Mouse (Mus musculus) midbrain, embryonic 16.5 days (tissue): ENCODE data around the gene Zcchc14. TPM values are rescaled to one million over a fixed set of nuclear protein-coding genes. Genes with fewer than 3 reads are reported as not detected.

Experiments
- ATAC-seq: fragments of 200-750 bp; cut with Nextera tagmentation; 2 replicates; pipeline ENCODE4 v1.8.0; 2017; ENCODE audit warnings: moderate TSS enrichment
- H3K27ac ChIP-seq: fragments of 300-500 bp; sonication (generic); 2 replicates; pipeline ENCODE4 v1.5.1; 2014; ENCODE audit warnings: mild to moderate bottlenecking, low read length, mixed read lengths
- H3K27me3 ChIP-seq: fragments of 300-500 bp; sonication (generic); 2 replicates; pipeline ENCODE4 v1.6.1; 2014; ENCODE audit warnings: low read depth, low read length, mixed read lengths; ENCODE audit not compliant: control insufficient read depth, insufficient read depth
- H3K36me3 ChIP-seq: fragments of 300-500 bp; sonication (generic); 2 replicates; pipeline ENCODE4 v1.6.1; 2014; ENCODE audit warnings: mild to moderate bottlenecking, low read length, moderate library complexity, mixed read lengths; ENCODE audit not compliant: control insufficient read depth, insufficient read depth
- H3K4me1 ChIP-seq: fragments of 300-500 bp; sonication (generic); 2 replicates; pipeline ENCODE4 v1.6.1; 2014; ENCODE audit warnings: mild to moderate bottlenecking, low read length, mixed read lengths; ENCODE audit not compliant: control insufficient read depth, insufficient read depth
- H3K4me2 ChIP-seq: fragments of 300-500 bp; sonication (generic); 2 replicates; pipeline ENCODE4 v1.6.1; 2014; ENCODE audit warnings: mild to moderate bottlenecking, low read length, mixed read lengths
- H3K4me3 ChIP-seq: fragments of 300-500 bp; sonication (generic); 2 replicates; pipeline ENCODE4 v1.5.1; 2014; ENCODE audit warnings: low read depth, mild to moderate bottlenecking, low read length, moderate library complexity, mixed read lengths
- H3K9ac ChIP-seq: fragments of 300-500 bp; sonication (generic); 2 replicates; pipeline ENCODE4 v1.6.1; 2014; ENCODE audit warnings: low read depth, low read length, mixed read lengths
- H3K9me3 ChIP-seq: fragments of 300-500 bp; sonication (generic); replicated peaks from 2 replicates; pipeline ENCODE4 v1.6.1; 2014; ENCODE audit warnings: mild to moderate bottlenecking, low read length, mixed read lengths; ENCODE audit not compliant: control insufficient read depth, poor library complexity, severe bottlenecking
- WGBS: fragments of 180-500 bp; shearing (Covaris S2); extraction: QIAGEN DNeasy Blood & Tissue Kit; methylation state at CpG from one replicate; pipeline ENCODE4 v1.1.7; 2014; 5-methylcytosine and 5-hydroxymethylcytosine counted together
- polyA plus RNA-seq: library from polyadenylated mRNA; unstranded; fragments of >200 nt; fragmentation: Nextera tagmentation; extraction: Ambion mirVana; gene quantifications from 2 replicates; pipeline ENCODE4 v1.2.1, GENCODE M21; 2015

Zcchc14 gene
- polyA plus RNA-seq, 1 experiment from 2014 or later: 23.9 TPM

- Histone ChIP-seq H3K36me3 (peaks cover 8% of the 10 kb centered on the region; the same call in 1 of the 2 replicates), H3K4me1 (no peaks in the 10 kb centered on the region), H3K4me3 (no peak overlapping the region), H3K9me3 (no peaks in the 10 kb centered on the region), H3K9ac (no peak overlapping the region), H3K4me2 (no peak overlapping the region), H3K27ac (no peak overlapping the region), H3K27me3 (no peaks in the 10 kb centered on the region)
- 90% methylated on average over 16 of the region's 16 CpGs for WGBS
- no peak for ATAC-seq
Measured at GRCm38 (mm10) chr8:121561636-121562345, 90.9 kb downstream of the Zcchc14 start.

GRCm38 (mm10) chr8:121560432-121561100 lies 92.1 kb downstream of the Zcchc14 start:
- no peaks in the 10 kb centered on the region for H3K9me3 ChIP-seq
- H3K4me1 ChIP-seq: no peaks in the 10 kb centered on the region
- no peak overlapping the region for H3K9ac ChIP-seq
- no peak overlapping the region for H3K27ac ChIP-seq
- ATAC-seq: no peak
- no peak overlapping the region for H3K4me3 ChIP-seq
- 95% methylated on average over 7 of the region's 7 CpGs for WGBS
- no peak overlapping the region for H3K4me2 ChIP-seq
- peaks cover 8% of the 10 kb centered on the region; the same call in 1 of the 2 replicates for H3K36me3 ChIP-seq
- H3K27me3 ChIP-seq: no peaks in the 10 kb centered on the region

- no peaks in the 10 kb centered on the region for H3K4me1 ChIP-seq
- no peak overlapping the region for H3K4me3 ChIP-seq
- no peak overlapping the region for H3K9ac ChIP-seq
- peaks cover 9% of the 10 kb centered on the region for H3K36me3 ChIP-seq
- no peak overlapping the region for H3K4me2 ChIP-seq
- WGBS: 91% methylated on average over 12 of the region's 12 CpGs
- H3K27me3 ChIP-seq: no peaks in the 10 kb centered on the region
- no peak for ATAC-seq
- no peaks in the 10 kb centered on the region for H3K9me3 ChIP-seq
- H3K27ac ChIP-seq: no peak overlapping the region
Measured at GRCm38 (mm10) chr8:121559801-121560200, 92.9 kb downstream of the Zcchc14 start.

- Histone ChIP-seq H3K27me3 (no peaks in the 10 kb centered on the region), H3K9me3 (no peaks in the 10 kb centered on the region), H3K4me2 (no peak overlapping the region), H3K4me3 (no peak overlapping the region), H3K36me3 (peaks cover 20% of the 10 kb centered on the region), H3K27ac (no peak overlapping the region), H3K4me1 (no peaks in the 10 kb centered on the region), H3K9ac (no peak overlapping the region)
- WGBS: 90% methylated on average over 16 of the region's 16 CpGs
- no peak for ATAC-seq
Measured at GRCm38 (mm10) chr8:121558538-121558937, 94.2 kb downstream of the Zcchc14 start.

GRCm38 (mm10) chr8:121557746-121558145 lies 95.0 kb downstream of the Zcchc14 start:
- H3K4me1 ChIP-seq: no peaks in the 10 kb centered on the region
- no peak overlapping the region for H3K4me2 ChIP-seq
- no peaks in the 10 kb centered on the region for H3K9me3 ChIP-seq
- H3K27me3 ChIP-seq: no peaks in the 10 kb centered on the region
- H3K9ac ChIP-seq: no peak overlapping the region
- 89% methylated on average over 11 of the region's 11 CpGs for WGBS
- ATAC-seq: no peak
- H3K4me3 ChIP-seq: no peak overlapping the region
- peaks cover 27% of the 10 kb centered on the region for H3K36me3 ChIP-seq
- no peak overlapping the region for H3K27ac ChIP-seq

GRCm38 (mm10) chr8:121553831-121554475 lies 98.7 kb downstream of the Zcchc14 start:
- Histone ChIP-seq H3K27ac (no peak overlapping the region), H3K4me1 (no peaks in the 10 kb centered on the region), H3K9me3 (no peaks in the 10 kb centered on the region), H3K9ac (no peak overlapping the region), H3K36me3 (peaks cover 37% of the 10 kb centered on the region), H3K27me3 (no peaks in the 10 kb centered on the region), H3K4me3 (no peak overlapping the region), H3K4me2 (no peak overlapping the region)
- ATAC-seq: no peak
- 94% methylated on average over 32 of the region's 32 CpGs for WGBS

- H3K4me3 ChIP-seq: no peak overlapping the region
- H3K36me3 ChIP-seq: peaks cover 32% of the 10 kb centered on the region
- no peaks in the 10 kb centered on the region for H3K27me3 ChIP-seq
- H3K9me3 ChIP-seq: no peaks in the 10 kb centered on the region
- ATAC-seq: no peak
- WGBS: 83% methylated on average over 9 of the region's 9 CpGs
- H3K4me2 ChIP-seq: no peak overlapping the region
- H3K27ac ChIP-seq: no peak overlapping the region
- H3K4me1 ChIP-seq: no peaks in the 10 kb centered on the region
- H3K9ac ChIP-seq: no peak overlapping the region
Measured at GRCm38 (mm10) chr8:121552506-121552905, 100.2 kb downstream of the Zcchc14 start.

GRCm38 (mm10) chr8:121551065-121551985 lies 101.4 kb downstream of the Zcchc14 start:
- Histone ChIP-seq H3K9ac (no peak overlapping the region), H3K4me2 (no peak overlapping the region), H3K27me3 (no peaks in the 10 kb centered on the region), H3K4me3 (no peak overlapping the region), H3K36me3 (peaks cover 32% of the 10 kb centered on the region), H3K4me1 (no peaks in the 10 kb centered on the region), H3K27ac (no peak overlapping the region), H3K9me3 (no peaks in the 10 kb centered on the region)
- WGBS: 62% methylated on average over 24 of the region's 24 CpGs
- ATAC-seq: no peak
